In genomic region chr6:115791016-115791415, GRCm38 (mm10) we compare ENCODE assay signal across 28 mouse cellular contexts. TPM values are rescaled to one million over a fixed set of nuclear protein-coding genes. Genes with fewer than 3 reads are reported as not detected.
A peak's percentile ranks its signal among the peaks of the same experiment; 100 is the strongest.
DNase-seq lines count a peak whose midpoint lies in the region; ATAC-seq lines count a peak whose summit lies in the region.
"Had no signal": no experiment of that assay in that cellular context is flagged by ENCODE, and none has a peak within 500 bp of the region (broad histone marks: within the 10 kb centered on the region; RNA-seq: fewer than 3 reads in every experiment).

No protein-coding gene starts in this region.

- intact Hi-C loops in heart, postnatal 25 days (cut with DNase I): no loop called here
- intact Hi-C loops in heart, postnatal 36 days (cut with DNase I): no loop called here

- no peaks in the 10 kb centered on the region for H3K4me1 ChIP-seq in kidney, embryonic 16.5 days (ENCODE audit: insufficient read depth, low read length)
- H3K4me1 ChIP-seq: embryonic facial prominence, embryonic 10.5 days; forebrain, embryonic 10.5 days; intestine, embryonic 15.5 days had no signal

- no peaks in the 10 kb centered on the region for H3K9me3 ChIP-seq in kidney, embryonic 16.5 days (ENCODE audit: low read length)
- H3K9me3 ChIP-seq: embryonic facial prominence, embryonic 10.5 days; forebrain, embryonic 10.5 days; intestine, embryonic 15.5 days had no signal

- no peak overlapping the region for H3K27ac ChIP-seq in kidney, embryonic 16.5 days (ENCODE audit: low read length)
- H3K27ac ChIP-seq: embryonic facial prominence, embryonic 10.5 days; forebrain, embryonic 10.5 days; intestine, embryonic 15.5 days; layer of hippocampus, adult 2 months had no signal

- ATAC-seq in kidney, embryonic 16.5 days (ENCODE audit: low FRiP score, low TSS enrichment): no peak
- ATAC-seq: activated CD4-positive, CD25-positive, alpha-beta regulatory T cell, adult 4 months; forebrain, embryonic 16.5 days; hindbrain, embryonic 16.5 days; intestine, embryonic 15.5 days had no signal

- WGBS in kidney, embryonic 16.5 days: 90% methylated on average over 10 of the region's 10 CpGs

- H3K36me3 ChIP-seq in kidney, embryonic 16.5 days (ENCODE audit: insufficient read depth, low read length): peaks cover 82% of the 10 kb centered on the region

- DNase-seq in cerebellum, postnatal 14 days: peak; percentile 26 to 43
- no peak for DNase-seq in cerebellum, postnatal 4 days (ENCODE audit: low spot score in 2 of 2)
- DNase-seq in heart, adult 18-20 months: peak; percentile 51 to 70
- DNase-seq in heart, postnatal 25 days (ENCODE audit: low spot score): no peak
- DNase-seq in ZHBTc4 (ENCODE audit: low read depth, low spot score): peak; percentile 50
- peak; percentile 32 to 43 for DNase-seq in heart, postnatal 36 days
- DNase-seq: adrenal gland, adult 8-10 months; B cell, adult 2 months; kidney, adult 9 months; kidney, postnatal 25 days; lung, adult 18-20 months; lung, postnatal 14 days; right cerebral cortex, adult 18-20 months; right cerebral cortex, postnatal 4 days; thymus, postnatal 14 days had no signal

- no peaks in the 10 kb centered on the region for H3K27me3 ChIP-seq in kidney, embryonic 16.5 days (ENCODE audit: insufficient read depth, low read length)
- H3K27me3 ChIP-seq: CH12.LX; intestine, embryonic 15.5 days had no signal

- H3K4me2 ChIP-seq in kidney, embryonic 16.5 days (replicated peaks; ENCODE audit: low read depth, low read length): no peak overlapping the region
- H3K4me2 ChIP-seq: intestine, embryonic 15.5 days; midbrain, embryonic 11.5 days had no signal

- no peak overlapping the region for H3K9ac ChIP-seq in kidney, embryonic 16.5 days (replicated peaks; ENCODE audit: low read length)
- H3K9ac ChIP-seq: intestine, embryonic 15.5 days had no signal

- H3K4me3 ChIP-seq in kidney, embryonic 16.5 days (ENCODE audit: low read length): no peak overlapping the region
- H3K4me3 ChIP-seq: embryonic facial prominence, embryonic 10.5 days; forebrain, embryonic 10.5 days; intestine, embryonic 15.5 days; layer of hippocampus, adult 2 months had no signal

RNA-seq across cellular contexts. Expression of gene Cand2, which starts 16.7 kb away (rescaled TPM):
- 10 to 100 TPM; 73.3 to 76.6 TPM for total RNA-seq in heart, adult 18-20 months (2021)
- 10 to 100 TPM; 72.5 to 74.4 TPM for total RNA-seq in heart, postnatal 25 days (2021)
- total RNA-seq in heart, postnatal 36 days (2021): 10 to 100 TPM; 72.4 to 76.5 TPM
- 36.8 and 40.1 TPM in 2 replicates for polyA plus RNA-seq in kidney, embryonic 16.5 days (2015; fragmentation: Nextera tagmentation; extraction: Ambion mirVana)

RNA-seq across cellular contexts. Expression of gene Rpl32, which starts 17.5 kb away (rescaled TPM):
- 100 to 1,000 TPM; 616 to 693 TPM for total RNA-seq in heart, adult 18-20 months (2021)
- 100 to 1,000 TPM; 575 to 621 TPM for total RNA-seq in heart, postnatal 25 days (2021)
- total RNA-seq in heart, postnatal 36 days (2021): 100 to 1,000 TPM; 621 to 649 TPM
- 1,760 and 1,914 TPM in 2 replicates for polyA plus RNA-seq in kidney, embryonic 16.5 days (2015; fragmentation: Nextera tagmentation; extraction: Ambion mirVana)

RNA-seq across cellular contexts. Expression of gene Tmem40, which starts 28.8 kb away (rescaled TPM):
- total RNA-seq in heart, adult 18-20 months (2021): under 1 TPM; 0.54 to 0.60 TPM
- total RNA-seq in heart, postnatal 25 days (2021): 1 to 10 TPM in 1 of 2 experiments, not detected in 1; 1.0 TPM
- under 1 TPM; 0.33 to 0.60 TPM for total RNA-seq in heart, postnatal 36 days (2021)
- 0.86 and 2.1 TPM in 2 replicates for polyA plus RNA-seq in kidney, embryonic 16.5 days (2015; fragmentation: Nextera tagmentation; extraction: Ambion mirVana)
- total RNA-seq: adrenal gland, adult 8-10 months; CH12.LX; liver, adult 2 months had no signal
- polyA plus RNA-seq: activated CD4-positive, CD25-positive, alpha-beta regulatory T cell, adult 4 months; liver, adult 2 months had no signal

RNA-seq across cellular contexts. Expression of gene Efcab12, which starts 47.2 kb away (rescaled TPM):
- total RNA-seq in heart, adult 18-20 months (2021): under 1 TPM; 0.27 to 0.54 TPM
- under 1 TPM; 0.39 to 0.49 TPM for total RNA-seq in heart, postnatal 25 days (2021)
- total RNA-seq in heart, postnatal 36 days (2021): under 1 TPM; 0.35 to 0.53 TPM
- 2.3 and 2.8 TPM in 2 replicates for polyA plus RNA-seq in kidney, embryonic 16.5 days (2015; fragmentation: Nextera tagmentation; extraction: Ambion mirVana)
- total RNA-seq: hematopoietic stem cell, adult 5-6 weeks; MEL had no signal

Comparison
In these comparisons a context has a peak if more than half of its experiments do, and no peak if none do; other contexts are left out.
1. DNase-seq: peak in cerebellum, postnatal 14 days (2 of 2), heart, adult 18-20 months (2 of 2), ZHBTc4 (single experiment) and heart, postnatal 36 days (2 of 2); none in cerebellum, postnatal 4 days (0 of 2) and heart, postnatal 25 days (single experiment).